Mouse (Mus musculus): ENCODE data around the gene 1700011M02Rik. TPM values are rescaled to one million over a fixed set of nuclear protein-coding genes. Genes with fewer than 3 reads are reported as not detected.
"Not testable (repeated sequence)": the region's sequence is repeated elsewhere in the genome, so short reads cannot be mapped to it uniquely, and the experiment has no call there.

1700011M02Rik gene
- polyA plus RNA-seq, 1 experiment from 2014 or later = not detected

DNA sequence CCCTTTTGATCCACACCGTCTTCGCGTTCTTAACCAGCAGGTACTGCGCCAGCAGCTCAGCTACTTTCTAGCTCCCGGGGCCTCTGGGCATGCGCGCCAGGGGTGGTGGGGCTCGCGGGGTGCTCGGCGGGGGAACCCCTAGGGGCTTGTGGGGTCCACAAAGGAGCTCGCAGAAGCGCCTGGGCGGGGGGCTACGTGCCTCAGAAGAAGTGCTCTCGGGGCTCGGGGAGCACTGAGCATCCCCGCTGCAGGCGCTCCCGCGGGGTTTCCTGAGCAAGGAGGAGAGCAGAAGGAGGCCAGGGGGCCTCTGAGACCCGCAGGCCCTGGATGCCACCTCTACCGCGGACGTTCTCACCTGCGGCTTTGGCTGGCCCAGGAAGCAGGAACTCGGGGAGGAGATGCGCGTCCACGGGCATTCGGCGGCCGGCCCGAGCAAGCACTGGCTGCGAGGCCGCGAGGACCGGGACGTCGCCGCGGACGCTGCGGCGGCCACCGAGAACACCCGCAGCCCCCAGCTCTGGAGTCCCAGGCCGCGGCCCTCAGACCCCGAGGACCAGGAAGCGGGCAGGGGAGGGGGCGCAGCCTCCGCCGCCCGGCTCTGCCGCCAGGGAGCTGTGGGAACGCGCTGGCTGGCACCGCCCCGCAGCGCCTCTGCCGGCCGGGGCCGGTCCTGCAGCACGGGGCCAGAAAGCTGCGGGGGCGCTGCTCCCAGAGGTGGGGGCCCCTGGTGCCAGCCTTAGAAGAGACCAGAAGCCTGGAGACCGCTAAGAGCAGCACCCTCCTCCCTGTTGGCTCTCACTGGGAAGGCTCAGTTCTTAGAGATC, 25.1 kb downstream of the 1700011M02Rik start:
- ATAC-seq (replicated peaks; ENCODE audit: low FRiP score, low read depth) (peak; percentile 72; the same call in 1 of the 2 replicates), DNase-seq (ENCODE audit: low spot score) (peak; percentile 29)
- TF ChIP-seq CTCF (IDR thresholded peaks at IDR 0.05; ENCODE audit: low read depth) = peak; percentile 58
- 37% methylated on average over 63 of the region's 68 CpGs for WGBS
- no peak overlapping the region for H3K27ac ChIP-seq
- H3K4me1 ChIP-seq (replicated peaks; ENCODE audit: insufficient read depth, low read length) = no peaks in the 10 kb centered on the region
- H3K4me2 ChIP-seq (ENCODE audit: low read length) = peak overlapping the region; percentile 64
- H3K9ac ChIP-seq (ENCODE audit: low read depth, low read length) = peak overlapping the region; percentile 47; the same call in 1 of the 2 replicates
- H3K36me3 ChIP-seq (ENCODE audit: insufficient read depth, low read length) = no peaks in the 10 kb centered on the region
- H3K4me3 ChIP-seq (replicated peaks; ENCODE audit: low read depth, low read length) = peak overlapping the region; percentile 43
- no peaks in the 10 kb centered on the region for H3K9me3 ChIP-seq (replicated peaks; ENCODE audit: low read length)
- H3K27me3 ChIP-seq (ENCODE audit: insufficient read depth, low read length) = 0 out of 2 replicates have a peak, but pooled peaks cover 6% of the 10 kb centered on the region

DNA sequence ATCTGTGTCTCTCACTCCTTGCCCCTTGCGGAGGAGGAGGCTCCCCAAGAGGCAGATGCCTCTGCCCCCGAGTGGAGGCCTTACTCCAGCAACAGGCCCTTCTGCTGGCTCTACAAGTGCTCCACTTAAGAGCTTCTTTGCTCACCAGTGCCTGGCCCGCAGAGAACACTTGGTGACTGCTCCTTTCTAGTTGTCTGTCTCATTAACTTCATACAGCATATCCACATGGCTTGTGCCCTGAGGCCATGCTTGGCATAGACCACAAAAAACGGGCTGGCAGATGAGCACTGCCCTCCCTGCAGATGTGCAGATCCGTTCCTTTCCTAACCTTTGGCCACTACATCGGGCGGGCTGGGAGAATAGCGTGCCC, 25.7 kb downstream of the 1700011M02Rik start:
- peak overlapping the region; percentile 43; the same call in 1 of the 2 replicates for H3K4me3 ChIP-seq (replicated peaks; ENCODE audit: low read depth, low read length)
- TF ChIP-seq CTCF (IDR thresholded peaks at IDR 0.05; ENCODE audit: low read depth) = no peak

DNA sequence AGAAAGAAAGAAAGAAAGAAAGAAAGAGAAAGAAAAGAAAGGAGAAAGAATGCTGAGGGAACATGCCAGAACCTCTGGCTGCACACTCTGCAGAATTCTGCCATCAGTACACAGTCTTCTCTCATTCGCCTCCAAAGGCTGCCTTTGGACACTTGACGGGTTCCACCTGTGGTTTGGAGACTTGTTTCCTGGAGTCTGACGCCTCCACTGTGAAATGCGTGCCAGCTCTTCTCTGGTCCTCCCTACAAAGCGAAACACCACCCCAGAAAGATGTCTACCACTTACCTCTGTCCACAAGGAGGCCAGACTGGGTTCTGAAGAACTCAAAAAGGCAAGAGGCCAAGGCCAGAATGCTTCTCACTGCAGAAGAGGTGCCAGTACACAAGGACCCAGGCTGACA, 28.0 kb downstream of the 1700011M02Rik start:
- no peak overlapping the region for H3K27ac ChIP-seq
- H3K36me3 ChIP-seq (ENCODE audit: insufficient read depth, low read length) = no peaks in the 10 kb centered on the region
- H3K4me2 ChIP-seq (ENCODE audit: low read length) = no peak overlapping the region
- ATAC-seq (replicated peaks; ENCODE audit: low FRiP score, low read depth) (no peak), DNase-seq (ENCODE audit: low spot score) (peak; percentile 9)
- no peaks in the 10 kb centered on the region for H3K4me1 ChIP-seq (replicated peaks; ENCODE audit: insufficient read depth, low read length)
- no peak overlapping the region for H3K4me3 ChIP-seq (replicated peaks; ENCODE audit: low read depth, low read length)
- H3K27me3 ChIP-seq (ENCODE audit: insufficient read depth, low read length) = 0 out of 2 replicates have a peak, but pooled peaks cover 6% of the 10 kb centered on the region
- TF ChIP-seq CTCF (IDR thresholded peaks at IDR 0.05; ENCODE audit: low read depth) = no peak
- no peaks in the 10 kb centered on the region for H3K9me3 ChIP-seq (replicated peaks; ENCODE audit: low read length)
- no peak overlapping the region for H3K9ac ChIP-seq (ENCODE audit: low read depth, low read length)
- WGBS = 43% methylated on average over 5 of the region's 5 CpGs

More for the DNA sequence above, 25.7 kb downstream of the 1700011M02Rik start:
- no peaks in the 10 kb centered on the region for H3K36me3 ChIP-seq (ENCODE audit: insufficient read depth, low read length)
- no peak overlapping the region for H3K27ac ChIP-seq
- 0 out of 2 replicates have a peak, but pooled peaks cover 6% of the 10 kb centered on the region for H3K27me3 ChIP-seq (ENCODE audit: insufficient read depth, low read length)
- ATAC-seq (replicated peaks; ENCODE audit: low FRiP score, low read depth) (no peak), DNase-seq (ENCODE audit: low spot score) (no peak)
- whole genome bisulfite sequencing = 57% methylated on average over 8 of the region's 8 CpGs
- no peaks in the 10 kb centered on the region for H3K9me3 ChIP-seq (replicated peaks; ENCODE audit: low read length)
- H3K4me2 ChIP-seq (ENCODE audit: low read length) = peak overlapping the region; percentile 64; the same call in 1 of the 2 replicates
- H3K4me1 ChIP-seq (replicated peaks; ENCODE audit: insufficient read depth, low read length) = no peaks in the 10 kb centered on the region
- no peak overlapping the region for H3K9ac ChIP-seq (ENCODE audit: low read depth, low read length)

DNA sequence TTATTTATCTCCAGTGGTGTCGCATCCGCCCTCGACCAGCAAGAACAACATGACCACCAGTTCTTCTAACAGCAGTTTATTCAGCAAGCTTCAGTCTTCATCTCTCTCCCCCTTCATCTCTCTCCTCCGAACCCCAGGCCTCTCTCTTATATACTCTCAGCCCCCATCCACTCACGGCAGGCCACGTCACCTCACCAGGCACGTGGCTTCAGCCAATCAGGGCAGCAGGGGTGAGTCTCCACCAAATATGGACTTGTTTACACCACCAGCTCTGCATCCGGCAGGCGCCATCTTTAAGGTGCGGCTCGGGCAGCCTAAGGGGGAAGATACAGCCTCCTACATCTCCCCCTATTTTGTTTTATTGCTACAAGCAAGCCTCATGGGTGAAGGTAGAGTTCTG, 41.4 kb downstream of the 1700011M02Rik start:
- not testable (repeated sequence) for H3K36me3 ChIP-seq (ENCODE audit: insufficient read depth, low read length); H3K27me3 ChIP-seq (ENCODE audit: insufficient read depth, low read length); H3K9me3 ChIP-seq (replicated peaks; ENCODE audit: low read length); DNase-seq (ENCODE audit: low spot score); H3K4me2 ChIP-seq (ENCODE audit: low read length); H3K4me3 ChIP-seq (replicated peaks; ENCODE audit: low read depth, low read length); H3K27ac ChIP-seq; H3K9ac ChIP-seq (ENCODE audit: low read depth, low read length); ATAC-seq (replicated peaks; ENCODE audit: low FRiP score, low read depth); H3K4me1 ChIP-seq (replicated peaks; ENCODE audit: insufficient read depth, low read length)
- WGBS = 87% methylated on average over 11 of the region's 11 CpGs

DNA sequence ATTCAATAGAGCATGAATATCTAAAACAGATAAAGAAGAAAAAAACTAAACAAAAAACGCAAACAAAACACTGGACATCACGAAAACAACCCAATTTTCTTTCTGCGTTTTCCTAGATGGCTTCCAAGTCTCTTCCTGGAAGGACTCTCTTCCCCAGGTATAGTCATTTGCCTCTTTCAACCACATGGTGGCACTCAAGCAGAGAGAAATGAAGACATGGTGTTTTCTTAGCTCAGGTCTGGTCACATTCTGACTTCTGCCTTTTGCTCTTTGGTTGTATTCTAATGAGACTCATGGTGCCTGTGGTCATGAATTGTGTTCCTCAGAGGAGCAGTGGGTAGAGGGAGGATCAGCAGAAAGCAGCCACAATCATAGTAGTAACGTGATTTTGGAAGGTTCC, 50.2 kb downstream of the 1700011M02Rik start:
- peak; percentile 52 for DNase-seq (ENCODE audit: low spot score)
- no peak overlapping the region for H3K4me3 ChIP-seq (replicated peaks; ENCODE audit: low read depth, low read length)
- no peak overlapping the region for H3K27ac ChIP-seq
- peak; percentile 72 for TF ChIP-seq CTCF (IDR thresholded peaks at IDR 0.05; ENCODE audit: low read depth)
- ATAC-seq (replicated peaks; ENCODE audit: low FRiP score, low read depth) = no peak
- no peaks in the 10 kb centered on the region for H3K27me3 ChIP-seq (ENCODE audit: insufficient read depth, low read length)
- no peaks in the 10 kb centered on the region for H3K9me3 ChIP-seq (replicated peaks; ENCODE audit: low read length)
- no peaks in the 10 kb centered on the region for H3K4me1 ChIP-seq (replicated peaks; ENCODE audit: insufficient read depth, low read length)
- no peak overlapping the region for H3K4me2 ChIP-seq (ENCODE audit: low read length)
- H3K9ac ChIP-seq (ENCODE audit: low read depth, low read length) = no peak overlapping the region
- no peaks in the 10 kb centered on the region for H3K36me3 ChIP-seq (ENCODE audit: insufficient read depth, low read length)
- 36% methylated on average over 4 of the region's 4 CpGs for WGBS

Other genes starting within 250 kb of the 1700011M02Rik start
- not detected in 2 replicates for gene Gm3880, start 221.9 kb upstream of the 1700011M02Rik start, polyA plus RNA-seq (2015; fragmentation: Nextera tagmentation; extraction: Ambion mirVana)
- not detected in 2 replicates for gene Gm9112, start 201.3 kb upstream of the 1700011M02Rik start, polyA plus RNA-seq (2015; fragmentation: Nextera tagmentation; extraction: Ambion mirVana)
- not detected in 2 replicates for gene Dmrtc1b, start 201.0 kb upstream of the 1700011M02Rik start, polyA plus RNA-seq (2015; fragmentation: Nextera tagmentation; extraction: Ambion mirVana)
- not detected in 2 replicates for gene Dmrtc1c1, start 105.9 kb upstream of the 1700011M02Rik start, polyA plus RNA-seq (2015; fragmentation: Nextera tagmentation; extraction: Ambion mirVana)
- not detected in 2 replicates for gene Dmrtc1c2, start 54.3 kb upstream of the 1700011M02Rik start, polyA plus RNA-seq (2015; fragmentation: Nextera tagmentation; extraction: Ambion mirVana)
- gene 1700031F05Rik, start 40.9 kb upstream of the 1700011M02Rik start, polyA plus RNA-seq (2015; fragmentation: Nextera tagmentation; extraction: Ambion mirVana) = not detected in 2 replicates
- 2.8 and 3.3 TPM in 2 replicates for gene Dmrtc1a, start 218 bp upstream of the 1700011M02Rik start, polyA plus RNA-seq (2015; fragmentation: Nextera tagmentation; extraction: Ambion mirVana)
- gene 1700018G05Rik, start 19.5 kb downstream of the 1700011M02Rik start, polyA plus RNA-seq (2015; fragmentation: Nextera tagmentation; extraction: Ambion mirVana) = not detected in 2 replicates